Mouse (Mus musculus) liver, adult 2 months (tissue): ENCODE data around the gene Gm29666. TPM values are rescaled to one million over a fixed set of nuclear protein-coding genes. Genes with fewer than 3 reads are reported as not detected.

Experiments
- DNase-seq: peaks from one replicate; pipeline ENCODE4 v3.0.0-alpha.2; 2011; ENCODE audit warnings: low read depth, low spot score; ENCODE audit errors: extremely low read depth
- H3K27ac ChIP-seq: fragments of 200-500 bp; replicated peaks from 2 replicates; pipeline ENCODE4 v1.5.1; 2012; ENCODE audit warnings: low read depth, mild to moderate bottlenecking, control low read depth, inconsistent platforms, low read length; ENCODE audit not compliant: insufficient read depth
- H3K27me3 ChIP-seq: fragments of 200-500 bp; 2 replicates; pipeline ENCODE4 v1.6.1; 2012; ENCODE audit warnings: mild to moderate bottlenecking, moderate library complexity, low read length, inconsistent platforms; ENCODE audit not compliant: control insufficient read depth, insufficient read depth
- H3K36me3 ChIP-seq: fragments of 200-500 bp; 2 replicates; pipeline ENCODE4 v1.6.1; 2012; ENCODE audit warnings: low read length, inconsistent platforms; ENCODE audit not compliant: control insufficient read depth, insufficient read depth
- H3K4me1 ChIP-seq: fragments of 200-500 bp; 2 replicates; pipeline ENCODE4 v1.6.1; 2011; ENCODE audit warnings: low read length; ENCODE audit not compliant: control insufficient read depth, insufficient read depth
- H3K4me3 ChIP-seq: fragments of 200-500 bp; 2 replicates; pipeline ENCODE4 v1.5.1; 2011; ENCODE audit warnings: low read depth, mild to moderate bottlenecking, control low read depth, low read length, moderate library complexity; ENCODE audit not compliant: insufficient read depth
- H3K79me2 ChIP-seq: fragments of 200-500 bp; 2 replicates; pipeline ENCODE4 v1.6.1; 2012; ENCODE audit warnings: inconsistent platforms, mild to moderate bottlenecking, low read length, moderate library complexity; ENCODE audit not compliant: control insufficient read depth, insufficient read depth
- H3K9ac ChIP-seq: fragments of 200-500 bp; 2 replicates; pipeline ENCODE4 v1.6.1; 2012; ENCODE audit warnings: low read depth, mild to moderate bottlenecking, control low read depth, inconsistent platforms, low read length
- CTCF ChIP-seq: fragments of 200-500 bp; IDR thresholded peaks from 2 replicates; pipeline ENCODE4 v1.5.1; 2011; ENCODE audit warnings: low read depth, low read length, control low read depth
- POLR2A ChIP-seq: fragments of 200-500 bp; IDR thresholded peaks from 2 replicates; pipeline ENCODE4 v1.6.1; 2011; ENCODE audit warnings: low read length, control low read depth; ENCODE audit not compliant: insufficient read depth; ENCODE audit errors: extremely low read depth
- WGBS: fragments of 180-500 bp; shearing (Covaris S2); methylation state at CpG from one replicate; pipeline ENCODE4 v1.1.7; 2018; 5-methylcytosine and 5-hydroxymethylcytosine counted together
- polyA plus RNA-seq: library from polyadenylated mRNA; depleted of rRNA; stranded (reverse); fragments of >200 nt; gene quantifications from 2 replicates; pipeline ENCODE4 v1.2.3, GENCODE M21; 2012; rRNA removed
- total RNA-seq: library from RNA; depleted of rRNA; stranded (reverse); fragments of >200 nt; gene quantifications from 2 replicates; pipeline ENCODE4 v1.2.3, GENCODE M21; 2014; rRNA removed

Gm29666 gene
- total and polyA plus RNA-seq, 2 experiments = 0.09 to 0.37 TPM

DNA sequence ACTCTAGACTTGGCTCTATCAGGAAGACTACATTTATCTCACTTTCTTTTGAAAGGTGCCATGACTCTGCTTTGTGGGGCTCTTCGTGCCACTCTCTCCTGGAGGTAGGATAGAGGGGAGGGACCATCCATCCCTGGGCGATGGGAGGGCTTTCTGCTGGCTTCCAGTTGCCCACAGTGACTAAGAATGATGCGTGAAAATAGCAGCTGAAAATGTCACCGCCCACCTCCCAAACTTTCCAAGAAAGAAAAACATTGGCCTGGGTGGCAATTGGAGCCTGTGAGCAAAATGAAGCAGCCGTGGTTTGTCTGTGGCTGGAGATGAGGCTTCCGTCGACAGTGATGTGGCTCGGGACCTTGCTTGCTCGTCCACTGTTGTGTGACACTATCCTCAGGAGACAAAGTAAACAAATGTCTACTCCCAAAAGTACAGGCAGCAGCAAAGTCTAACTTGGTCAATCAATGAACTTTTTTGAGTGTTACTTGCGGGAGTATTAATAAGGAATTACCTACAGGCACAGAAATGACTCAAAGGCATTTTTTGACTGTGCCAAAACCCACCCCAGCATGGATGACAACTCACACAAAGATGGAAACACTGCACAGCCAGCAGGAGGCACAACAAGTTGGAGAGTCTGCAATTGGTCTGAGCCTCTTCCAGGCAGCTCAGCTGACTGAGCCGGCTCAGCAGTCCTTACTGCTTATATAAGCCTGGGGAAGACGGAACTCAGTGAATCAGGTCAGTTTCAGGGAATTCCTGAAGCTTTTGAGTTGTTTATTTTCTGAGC, 42.6 kb downstream of the Gm29666 start:
- Histone ChIP-seq H3K27me3 (peaks cover 2% of the 10 kb centered on the region; the same call in 1 of the 2 replicates), H3K27ac (no peak overlapping the region), H3K4me3 (no peak overlapping the region), H3K9ac (no peak overlapping the region), H3K4me1 (no peaks in the 10 kb centered on the region), H3K36me3 (no peaks in the 10 kb centered on the region), H3K79me2 (no peaks in the 10 kb centered on the region)
- WGBS = 56% methylated on average over 12 of the region's 12 CpGs
- no peak for DNase-seq
- TF ChIP-seq POLR2A = no peak
- TF ChIP-seq CTCF = no peak

DNA sequence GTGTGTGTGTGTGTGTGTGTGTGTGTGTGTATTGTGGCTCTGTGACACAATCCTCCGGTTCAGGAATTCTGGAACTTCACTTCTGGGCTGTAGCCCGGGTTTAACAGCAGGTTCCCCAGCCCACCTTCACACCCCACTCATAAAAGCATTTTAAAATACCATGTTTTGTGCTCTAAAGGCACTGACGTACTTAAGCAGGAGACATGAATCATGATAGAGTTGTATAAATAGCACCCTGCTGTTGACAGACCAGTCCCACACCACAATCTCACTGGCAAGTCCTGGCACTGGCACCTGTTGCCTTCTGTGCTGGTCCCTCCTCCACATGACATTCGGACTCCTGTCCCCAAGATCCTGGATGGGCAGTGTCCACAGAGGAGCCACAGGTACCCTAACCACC, 46.0 kb downstream of the Gm29666 start:
- Histone ChIP-seq H3K9ac (no peak overlapping the region), H3K36me3 (no peaks in the 10 kb centered on the region), H3K4me1 (no peaks in the 10 kb centered on the region), H3K79me2 (no peaks in the 10 kb centered on the region), H3K4me3 (no peak overlapping the region), H3K27me3 (no peaks in the 10 kb centered on the region), H3K27ac (no peak overlapping the region)
- DNase-seq = no peak
- WGBS = 82% methylated on average over 4 of the region's 4 CpGs
- TF ChIP-seq POLR2A (no peak), CTCF (no peak)

DNA sequence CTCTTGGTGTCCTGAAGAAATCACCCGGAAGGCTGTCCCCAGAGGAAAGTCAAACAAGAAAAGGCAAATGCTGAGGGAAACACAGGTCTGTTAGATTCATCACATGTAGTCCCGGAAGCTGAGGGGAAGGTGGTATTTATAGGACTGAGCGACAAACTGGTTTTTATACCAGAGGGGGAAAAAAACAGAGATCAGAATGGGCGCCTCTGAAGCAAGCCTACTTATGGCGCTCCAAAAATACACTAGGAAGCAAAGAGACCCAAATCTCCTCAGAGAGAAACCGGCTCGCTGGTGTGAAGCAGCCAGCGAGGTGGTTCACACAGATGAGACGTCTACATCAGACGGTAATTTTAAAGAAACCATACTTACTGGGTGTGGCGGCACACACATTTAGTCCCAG, 46.8 kb downstream of the Gm29666 start:
- H3K4me1 ChIP-seq = no peaks in the 10 kb centered on the region
- WGBS = 85% methylated on average over 11 of the region's 11 CpGs
- DNase-seq = no peak
- no peaks in the 10 kb centered on the region for H3K79me2 ChIP-seq
- no peaks in the 10 kb centered on the region for H3K27me3 ChIP-seq
- H3K36me3 ChIP-seq = no peaks in the 10 kb centered on the region
- H3K27ac ChIP-seq = no peak overlapping the region
- no peak overlapping the region for H3K4me3 ChIP-seq
- no peak overlapping the region for H3K9ac ChIP-seq
- TF ChIP-seq POLR2A (no peak), CTCF (no peak)

DNA sequence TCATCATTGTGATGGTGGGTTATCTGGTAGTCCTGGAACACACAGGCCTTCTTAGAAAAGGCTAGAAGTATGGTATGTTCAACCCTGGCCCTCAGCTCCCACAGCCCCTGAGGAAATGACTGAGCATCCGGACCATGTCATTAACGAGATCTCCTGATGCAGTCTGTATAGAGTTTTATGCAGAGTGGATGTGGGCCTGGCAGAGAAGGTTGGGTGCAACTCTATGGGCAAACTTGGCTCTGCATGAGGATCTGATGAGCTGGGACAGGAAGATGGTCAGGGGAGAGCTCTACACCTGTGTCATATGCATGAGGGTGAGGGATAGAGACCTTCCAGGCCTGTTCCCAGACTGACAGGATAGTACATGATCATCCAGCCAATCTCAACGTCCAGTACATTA, 48.0 kb downstream of the Gm29666 start:
- no peak overlapping the region for H3K9ac ChIP-seq
- TF ChIP-seq CTCF (no peak), POLR2A (no peak)
- no peaks in the 10 kb centered on the region for H3K4me1 ChIP-seq
- no peak overlapping the region for H3K27ac ChIP-seq
- DNase-seq = no peak
- no peak overlapping the region for H3K4me3 ChIP-seq
- no peaks in the 10 kb centered on the region for H3K36me3 ChIP-seq
- H3K79me2 ChIP-seq = no peaks in the 10 kb centered on the region
- H3K27me3 ChIP-seq = no peaks in the 10 kb centered on the region
- WGBS = 77% methylated on average over 3 of the region's 3 CpGs

DNA sequence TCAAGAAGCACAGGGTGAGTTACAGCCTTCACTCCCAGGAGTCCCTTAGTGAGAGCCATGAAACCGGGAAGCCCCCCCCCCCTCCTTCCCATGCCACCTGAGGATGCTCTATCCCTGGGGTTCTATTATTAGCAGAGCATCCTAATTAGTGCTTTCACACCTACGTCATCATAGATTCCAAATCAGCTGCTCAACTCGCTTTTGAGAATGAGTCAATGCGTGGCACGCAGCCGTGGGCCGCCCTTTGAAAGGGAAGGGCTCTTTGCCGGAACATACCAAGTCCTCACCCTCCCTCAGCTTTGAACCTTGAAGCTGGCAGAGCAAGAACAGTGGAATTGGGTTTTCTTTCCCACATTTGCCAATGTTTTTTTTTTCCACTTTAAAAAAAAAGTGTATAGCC, 57.9 kb downstream of the Gm29666 start:
- Histone ChIP-seq H3K4me3 (no peak overlapping the region), H3K27ac (no peak overlapping the region), H3K36me3 (no peaks in the 10 kb centered on the region), H3K4me1 (no peaks in the 10 kb centered on the region), H3K79me2 (no peaks in the 10 kb centered on the region), H3K27me3 (no peaks in the 10 kb centered on the region), H3K9ac (no peak overlapping the region)
- no peak for TF ChIP-seq CTCF
- TF ChIP-seq POLR2A = no peak
- DNase-seq = no peak
- WGBS = 93% methylated on average over 8 of the region's 8 CpGs

Other genes with a start within 250 kb of the Gm29666 start
- gene Arhgap8, start 200.0 kb downstream of the Gm29666 start, total RNA-seq = not detected in 2 replicates
- 0.20 TPM in 1 of 2 replicates, not detected in the other for gene Arhgap8, start 200.0 kb downstream of the Gm29666 start, polyA plus RNA-seq
- 0.07 and 0.28 TPM in 2 replicates for gene Phf21b, start 64.0 kb downstream of the Gm29666 start, total RNA-seq
- 0.19 and 0.29 TPM in 2 replicates for gene Phf21b, start 64.0 kb downstream of the Gm29666 start, polyA plus RNA-seq
- 9.0 and 9.7 TPM in 2 replicates for gene Nup50, start 3.4 kb upstream of the Gm29666 start, total RNA-seq
- 5.0 and 5.3 TPM in 2 replicates for gene Nup50, start 3.4 kb upstream of the Gm29666 start, polyA plus RNA-seq
- gene 5031439G07Rik, start 68.5 kb upstream of the Gm29666 start, total RNA-seq = 9.8 and 11.3 TPM in 2 replicates
- gene 5031439G07Rik, start 68.5 kb upstream of the Gm29666 start, polyA plus RNA-seq = 9.0 and 11.2 TPM in 2 replicates
- gene Upk3a, start 97.1 kb upstream of the Gm29666 start, total RNA-seq = not detected in 2 replicates
- not detected in 2 replicates for gene Upk3a, start 97.1 kb upstream of the Gm29666 start, polyA plus RNA-seq
- 2.6 and 3.0 TPM in 2 replicates for gene Fam118a, start 108.9 kb upstream of the Gm29666 start, total RNA-seq
- 0.98 and 1.3 TPM in 2 replicates for gene Fam118a, start 108.9 kb upstream of the Gm29666 start, polyA plus RNA-seq
- 0.20 and 2.5 TPM in 2 replicates for gene Smc1b, start 211.9 kb upstream of the Gm29666 start, total RNA-seq
- 0.01 TPM in 1 of 2 replicates, not detected in the other for gene Smc1b, start 211.9 kb upstream of the Gm29666 start, polyA plus RNA-seq
- not detected in 2 replicates for gene Ribc2, start 212.0 kb upstream of the Gm29666 start, total RNA-seq
- not detected in 2 replicates for gene Ribc2, start 212.0 kb upstream of the Gm29666 start, polyA plus RNA-seq